Mouse (Mus musculus): Measurements from ENCODE around the gene Wdr83os. TPM values are rescaled to one million over a fixed set of nuclear protein-coding genes. Genes with fewer than 3 reads are reported as not detected.

Gene Wdr83os
- polyA plus RNA-seq, 1 experiment from 2014 or later, result 123 TPM

- H3K9ac ChIP-seq, result no peak overlapping the region
- ATAC-seq (ENCODE audit: insufficient number of reproducible peaks, low FRiP score, low TSS enrichment, low read depth), result no peak
Observed at GRCm38 (mm10) chr8:85088771-85089170, 8.2 kb downstream of the Wdr83os start.

GRCm38 (mm10) chr8:85090856-85091255 lies 10.3 kb downstream of the Wdr83os start:
- Histone ChIP-seq H3K9ac (no peak overlapping the region), H3K9me3 (replicated peaks) (no peaks in the 10 kb centered on the region), H3K27me3 (no peaks in the 10 kb centered on the region), H3K4me2 (replicated peaks) (no peak overlapping the region), H3K36me3 (peaks cover 56% of the 10 kb centered on the region), H3K4me3 (replicated peaks) (no peak overlapping the region), H3K4me1 (no peaks in the 10 kb centered on the region), H3K27ac (replicated peaks) (no peak overlapping the region)
- WGBS, result 89% methylated on average over 11 of the region's 11 CpGs
- ATAC-seq (ENCODE audit: insufficient number of reproducible peaks, low FRiP score, low TSS enrichment, low read depth), result no peak

More at GRCm38 (mm10) chr8:85088771-85089170, 8.2 kb downstream of the Wdr83os start:
- Histone ChIP-seq H3K27me3 (no peaks in the 10 kb centered on the region), H3K4me1 (peaks cover 5% of the 10 kb centered on the region), H3K4me2 (replicated peaks) (no peak overlapping the region), H3K27ac (replicated peaks) (no peak overlapping the region), H3K9me3 (replicated peaks) (no peaks in the 10 kb centered on the region), H3K36me3 (peaks cover 49% of the 10 kb centered on the region), H3K4me3 (replicated peaks) (no peak overlapping the region)
- WGBS, result 80% methylated on average over 2 of the region's 2 CpGs

GRCm38 (mm10) chr8:85091526-85092090 lies 11.1 kb downstream of the Wdr83os start:
- Histone ChIP-seq H3K9ac (no peak overlapping the region), H3K4me1 (no peaks in the 10 kb centered on the region), H3K4me2 (replicated peaks) (no peak overlapping the region), H3K9me3 (replicated peaks) (no peaks in the 10 kb centered on the region), H3K4me3 (replicated peaks) (no peak overlapping the region), H3K27ac (replicated peaks) (no peak overlapping the region), H3K36me3 (peaks cover 62% of the 10 kb centered on the region), H3K27me3 (no peaks in the 10 kb centered on the region)
- no peak for ATAC-seq (ENCODE audit: insufficient number of reproducible peaks, low FRiP score, low TSS enrichment, low read depth)
- 33% methylated on average over 21 of the region's 21 CpGs for WGBS

- H3K27me3 ChIP-seq, result no peaks in the 10 kb centered on the region
- H3K9ac ChIP-seq, result no peak overlapping the region
- no peak overlapping the region for H3K4me3 ChIP-seq (replicated peaks)
- ATAC-seq (ENCODE audit: insufficient number of reproducible peaks, low FRiP score, low TSS enrichment, low read depth), result no peak
- WGBS, result 92% methylated on average over 13 of the region's 13 CpGs
- H3K9me3 ChIP-seq (replicated peaks), result no peaks in the 10 kb centered on the region
- H3K27ac ChIP-seq (replicated peaks), result no peak overlapping the region
- no peak overlapping the region for H3K4me2 ChIP-seq (replicated peaks)
- no peaks in the 10 kb centered on the region for H3K4me1 ChIP-seq
- H3K36me3 ChIP-seq, result peaks cover 64% of the 10 kb centered on the region
Observed at GRCm38 (mm10) chr8:85095051-85095450, 14.5 kb downstream of the Wdr83os start.

GRCm38 (mm10) chr8:85095566-85095965 lies 15.0 kb downstream of the Wdr83os start:
- no peak for ATAC-seq (ENCODE audit: insufficient number of reproducible peaks, low FRiP score, low TSS enrichment, low read depth)
- Histone ChIP-seq H3K9ac (no peak overlapping the region), H3K4me3 (replicated peaks) (no peak overlapping the region), H3K27me3 (no peaks in the 10 kb centered on the region), H3K27ac (replicated peaks) (no peak overlapping the region), H3K4me2 (replicated peaks) (no peak overlapping the region), H3K4me1 (no peaks in the 10 kb centered on the region), H3K9me3 (replicated peaks) (no peaks in the 10 kb centered on the region), H3K36me3 (peaks cover 64% of the 10 kb centered on the region)
- 97% methylated on average over 7 of the region's 7 CpGs for WGBS

- Histone ChIP-seq H3K9ac (no peak overlapping the region), H3K36me3 (peaks cover 59% of the 10 kb centered on the region), H3K4me1 (no peaks in the 10 kb centered on the region), H3K27me3 (no peaks in the 10 kb centered on the region), H3K4me2 (replicated peaks) (no peak overlapping the region), H3K9me3 (replicated peaks) (no peaks in the 10 kb centered on the region), H3K27ac (replicated peaks) (no peak overlapping the region), H3K4me3 (replicated peaks) (no peak overlapping the region)
- ATAC-seq (ENCODE audit: insufficient number of reproducible peaks, low FRiP score, low TSS enrichment, low read depth), result no peak
- 91% methylated on average over 16 of the region's 16 CpGs for WGBS
Observed at GRCm38 (mm10) chr8:85096196-85096595, 15.7 kb downstream of the Wdr83os start.

- no peak for ATAC-seq (ENCODE audit: insufficient number of reproducible peaks, low FRiP score, low TSS enrichment, low read depth)
- Histone ChIP-seq H3K9me3 (replicated peaks) (no peaks in the 10 kb centered on the region), H3K4me3 (replicated peaks) (no peak overlapping the region), H3K27me3 (no peaks in the 10 kb centered on the region), H3K27ac (replicated peaks) (no peak overlapping the region), H3K9ac (no peak overlapping the region), H3K4me2 (replicated peaks) (no peak overlapping the region), H3K4me1 (no peaks in the 10 kb centered on the region), H3K36me3 (peaks cover 57% of the 10 kb centered on the region)
- 79% methylated on average over 4 of the region's 4 CpGs for WGBS
Observed at GRCm38 (mm10) chr8:85096850-85097249, 16.3 kb downstream of the Wdr83os start.

- 81% methylated on average over 4 of the region's 4 CpGs for WGBS
- Histone ChIP-seq H3K4me3 (replicated peaks) (no peak overlapping the region), H3K4me1 (no peaks in the 10 kb centered on the region), H3K9me3 (replicated peaks) (no peaks in the 10 kb centered on the region), H3K36me3 (peaks cover 34% of the 10 kb centered on the region), H3K27me3 (no peaks in the 10 kb centered on the region), H3K9ac (no peak overlapping the region), H3K4me2 (replicated peaks) (no peak overlapping the region), H3K27ac (replicated peaks) (no peak overlapping the region)
- ATAC-seq (ENCODE audit: insufficient number of reproducible peaks, low FRiP score, low TSS enrichment, low read depth), result no peak
Observed at GRCm38 (mm10) chr8:85100076-85100665, 19.6 kb downstream of the Wdr83os start.

GRCm38 (mm10) chr8:85113241-85113640 lies 32.7 kb downstream of the Wdr83os start:
- Histone ChIP-seq H3K4me2 (replicated peaks) (no peak overlapping the region), H3K36me3 (peaks cover 40% of the 10 kb centered on the region), H3K4me3 (replicated peaks) (no peak overlapping the region), H3K4me1 (no peaks in the 10 kb centered on the region), H3K27me3 (no peaks in the 10 kb centered on the region), H3K9ac (no peak overlapping the region), H3K27ac (replicated peaks) (no peak overlapping the region), H3K9me3 (replicated peaks) (peaks cover 4% of the 10 kb centered on the region; the same call in 1 of the 2 replicates)
- 94% methylated on average over 10 of the region's 10 CpGs for WGBS
- ATAC-seq (ENCODE audit: insufficient number of reproducible peaks, low FRiP score, low TSS enrichment, low read depth), result no peak

GRCm38 (mm10) chr8:85115501-85115900 lies 35.0 kb downstream of the Wdr83os start:
- ATAC-seq (ENCODE audit: insufficient number of reproducible peaks, low FRiP score, low TSS enrichment, low read depth), result no peak
- Histone ChIP-seq H3K4me1 (0 out of 2 replicates have a peak, but pooled peaks cover 2% of the 10 kb centered on the region), H3K9me3 (replicated peaks) (peaks cover 4% of the 10 kb centered on the region; the same call in 1 of the 2 replicates), H3K4me3 (replicated peaks) (no peak overlapping the region), H3K27ac (replicated peaks) (no peak overlapping the region), H3K27me3 (no peaks in the 10 kb centered on the region), H3K9ac (no peak overlapping the region), H3K36me3 (peaks cover 20% of the 10 kb centered on the region), H3K4me2 (replicated peaks) (no peak overlapping the region)
- WGBS, result 79% methylated on average over 4 of the region's 4 CpGs

GRCm38 (mm10) chr8:85116984-85117383 lies 36.4 kb downstream of the Wdr83os start:
- H3K27ac ChIP-seq (replicated peaks), result no peak overlapping the region
- no peak overlapping the region for H3K4me3 ChIP-seq (replicated peaks)
- peaks cover 5% of the 10 kb centered on the region; the same call in 1 of the 2 replicates for H3K36me3 ChIP-seq
- peaks cover 4% of the 10 kb centered on the region; the same call in 1 of the 2 replicates for H3K9me3 ChIP-seq (replicated peaks)
- no peak overlapping the region for H3K9ac ChIP-seq
- 0 out of 2 replicates have a peak, but pooled peaks cover 2% of the 10 kb centered on the region for H3K4me1 ChIP-seq
- no peak for ATAC-seq (ENCODE audit: insufficient number of reproducible peaks, low FRiP score, low TSS enrichment, low read depth)
- WGBS, result 89% methylated on average over 7 of the region's 7 CpGs
- H3K27me3 ChIP-seq, result no peaks in the 10 kb centered on the region
- H3K4me2 ChIP-seq (replicated peaks), result no peak overlapping the region

Measured in embryonic facial prominence, embryonic 15.5 days (tissue).